Mouse (Mus musculus): ENCODE measurements around the gene Cth.

- TF ChIP-seq CTCF (IDR thresholded peaks at IDR 0.05; ENCODE audit: borderline replicate concordance, insufficient read depth, low read depth, low read length) = no peak
- TF ChIP-seq POLR2A (IDR thresholded peaks at IDR 0.05; ENCODE audit: borderline replicate concordance, insufficient read depth, low read length) = no peak
Observed at GRCm38 (mm10) chr3:157867836-157868235, 57.0 kb downstream of the Cth start.
